Mouse (Mus musculus): ENCODE data around the gene Tspyl1. TPM values are rescaled to one million over a fixed set of nuclear protein-coding genes. Genes with fewer than 3 reads are reported as not detected.

Gene Tspyl1
- total RNA-seq, 2 experiments from 2014 or later: 145 to 155 TPM

DNA sequence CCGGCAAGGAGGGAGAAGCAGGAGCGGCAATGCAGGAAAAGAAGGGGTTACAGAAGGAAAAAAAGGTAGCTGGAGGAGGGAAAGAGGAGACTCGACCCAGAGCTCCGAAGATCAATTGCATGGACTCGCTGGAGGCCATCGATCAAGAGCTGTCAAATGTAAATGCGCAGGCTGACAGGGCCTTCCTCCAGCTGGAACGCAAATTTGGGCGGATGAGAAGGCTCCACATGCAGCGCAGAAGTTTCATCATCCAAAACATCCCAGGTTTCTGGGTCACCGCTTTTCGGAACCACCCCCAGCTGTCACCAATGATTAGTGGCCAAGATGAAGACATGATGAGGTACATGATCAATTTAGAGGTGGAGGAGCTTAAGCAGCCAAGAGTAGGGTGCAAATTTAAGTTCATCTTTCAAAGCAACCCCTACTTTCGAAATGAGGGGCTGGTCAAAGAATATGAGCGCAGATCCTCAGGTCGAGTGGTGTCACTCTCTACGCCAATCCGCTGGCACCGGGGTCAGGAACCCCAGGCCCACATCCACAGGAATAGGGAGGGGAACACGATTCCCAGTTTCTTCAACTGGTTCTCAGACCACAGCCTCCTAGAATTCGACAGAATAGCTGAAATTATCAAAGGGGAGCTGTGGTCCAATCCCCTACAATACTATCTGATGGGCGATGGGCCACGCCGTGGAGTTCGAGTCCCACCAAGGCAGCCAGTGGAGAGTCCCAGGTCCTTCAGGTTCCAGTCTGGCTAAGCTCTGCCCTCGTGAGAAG lies 16.2 kb downstream of the Tspyl1 start:
- no peak for DNase-seq (ENCODE audit: extremely low spot score in 1 of 2, low spot score in 1 of 2)

- no peak for DNase-seq (ENCODE audit: extremely low spot score in 1 of 2, low spot score in 1 of 2)
Observed at GRCm38 (mm10) chr10:34300368-34300767, 18.4 kb downstream of the Tspyl1 start.

- no peak for DNase-seq (ENCODE audit: extremely low spot score in 1 of 2, low spot score in 1 of 2)
Observed at GRCm38 (mm10) chr10:34307070-34307469, 25.1 kb downstream of the Tspyl1 start.

- no peak for DNase-seq (ENCODE audit: extremely low spot score in 1 of 2, low spot score in 1 of 2)
Observed at GRCm38 (mm10) chr10:34309915-34310685, 28.1 kb downstream of the Tspyl1 start.

GRCm38 (mm10) chr10:34312536-34312935 lies 30.5 kb downstream of the Tspyl1 start:
- no peak for DNase-seq (ENCODE audit: extremely low spot score in 1 of 2, low spot score in 1 of 2)

DNA sequence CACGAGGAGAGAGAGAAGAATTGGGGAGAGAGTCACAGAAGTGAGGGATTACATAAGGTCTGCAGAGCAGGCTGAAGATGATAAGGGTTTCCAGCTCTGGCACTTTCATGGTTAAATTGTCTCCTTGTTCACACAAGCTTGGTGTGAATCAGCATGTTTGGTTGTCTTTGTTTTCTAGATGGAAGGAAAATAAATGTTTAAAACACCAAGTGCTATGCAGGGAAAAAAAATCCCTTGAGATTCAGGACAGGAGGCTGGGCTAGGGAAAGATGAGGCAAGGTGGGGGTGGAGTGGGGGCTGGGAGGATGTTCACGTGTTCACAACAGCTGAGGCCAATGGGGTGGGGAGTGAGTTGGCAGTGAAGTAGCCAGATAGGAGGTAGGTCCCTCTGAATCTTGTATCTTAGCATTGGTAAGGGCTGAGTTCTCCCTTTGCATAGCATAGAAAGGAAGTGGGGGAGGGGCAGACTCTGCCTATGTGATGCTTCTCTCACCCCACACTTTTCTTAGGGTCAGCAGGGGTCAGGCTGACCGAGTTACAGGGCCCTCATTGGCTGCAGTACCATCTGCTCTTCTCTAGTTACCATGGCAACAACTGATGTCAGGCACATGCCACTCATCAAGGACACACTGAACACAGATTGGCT lies 34.7 kb downstream of the Tspyl1 start:
- DNase-seq (ENCODE audit: extremely low spot score in 1 of 2, low spot score in 1 of 2): peak; percentile 36 to 45

DNA sequence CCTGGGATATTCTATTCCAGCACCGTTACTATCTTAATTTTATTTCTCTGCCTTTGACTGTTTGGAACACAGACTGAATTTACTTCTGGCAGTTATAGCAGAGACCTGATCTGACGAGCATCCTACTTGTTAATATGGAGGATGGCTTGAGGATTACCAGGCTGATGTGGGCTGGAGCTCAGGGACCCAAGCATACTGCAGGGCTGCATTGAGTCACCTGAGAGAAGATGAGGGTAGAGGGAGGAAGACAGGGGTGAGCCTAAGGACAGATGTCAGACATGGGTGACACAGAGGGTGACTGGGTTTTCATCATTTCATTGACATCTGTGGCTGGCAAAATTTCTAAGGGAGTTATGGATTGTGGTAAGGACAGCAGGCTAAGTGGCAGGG lies 35.2 kb downstream of the Tspyl1 start:
- no peak for DNase-seq (ENCODE audit: extremely low spot score in 1 of 2, low spot score in 1 of 2)

GRCm38 (mm10) chr10:34320809-34321208 lies 38.8 kb downstream of the Tspyl1 start:
- DNase-seq (ENCODE audit: extremely low spot score in 1 of 2, low spot score in 1 of 2): no peak

DNA sequence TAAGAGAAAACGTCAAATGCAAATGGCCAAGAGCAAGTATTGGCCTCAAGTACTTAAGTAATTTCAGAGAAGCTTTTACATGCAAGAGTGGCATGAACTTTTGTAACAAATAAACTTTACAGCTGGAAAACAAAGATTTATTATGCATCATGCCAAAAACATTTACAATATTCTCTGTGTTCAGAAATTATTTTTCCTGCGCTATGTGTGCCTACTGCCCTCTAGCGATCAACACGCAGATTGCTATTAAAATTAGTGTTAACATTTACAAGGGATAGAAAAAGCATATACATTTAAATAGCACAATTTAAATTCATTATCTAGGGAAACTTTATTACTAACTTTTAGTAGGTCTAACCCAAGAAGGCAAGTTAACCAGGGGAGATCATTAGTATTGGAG lies 44.7 kb downstream of the Tspyl1 start:
- DNase-seq (ENCODE audit: extremely low spot score in 1 of 2, low spot score in 1 of 2): no peak

- DNase-seq (ENCODE audit: extremely low spot score in 1 of 2, low spot score in 1 of 2): no peak
Observed at GRCm38 (mm10) chr10:34327144-34327543, 45.2 kb downstream of the Tspyl1 start.

GRCm38 (mm10) chr10:34328310-34328709 lies 46.3 kb downstream of the Tspyl1 start:
- DNase-seq (ENCODE audit: extremely low spot score in 1 of 2, low spot score in 1 of 2): peak in 1 of 2 experiments; percentile 38

Other genes with a start within 250 kb of the Tspyl1 start
- not detected for gene Trappc3l, start 244.6 kb upstream of the Tspyl1 start, total RNA-seq (2021)
- not detected for gene Calhm4, start 237.9 kb upstream of the Tspyl1 start, total RNA-seq (2021)
- gene Calhm5, start 185.7 kb upstream of the Tspyl1 start, total RNA-seq (2021): 1 to 10 TPM; 3.8 TPM
- gene Calhm6, start 154.2 kb upstream of the Tspyl1 start, total RNA-seq (2021): under 1 TPM; 0.25 to 0.56 TPM
- 1 to 10 TPM; 5.4 to 7.1 TPM for gene Dse, start 74.5 kb upstream of the Tspyl1 start, total RNA-seq (2021)
- 100 to 1,000 TPM; 342 to 371 TPM for gene Tspyl4, start 15.3 kb downstream of the Tspyl1 start, total RNA-seq (2021)
- gene Col10a1, start 107.8 kb downstream of the Tspyl1 start, total RNA-seq (2021): under 1 TPM in 1 of 2 experiments, not detected in 1; 0.17 TPM
- gene Nt5dc1, start 136.4 kb downstream of the Tspyl1 start, total RNA-seq (2021): 1 to 10 TPM; 2.2 to 3.4 TPM
- gene Frk, start 201.2 kb downstream of the Tspyl1 start, total RNA-seq (2021): under 1 TPM; 0.23 to 0.49 TPM

All from layer of hippocampus, postnatal 25 days (tissue).